Mouse (Mus musculus): ENCODE results near the gene Adamtsl4.
"Not testable (repeated sequence)": the region's sequence is repeated elsewhere in the genome, so short reads cannot be mapped to it uniquely, and the experiment has no call there.

Gene Adamtsl4

DNA sequence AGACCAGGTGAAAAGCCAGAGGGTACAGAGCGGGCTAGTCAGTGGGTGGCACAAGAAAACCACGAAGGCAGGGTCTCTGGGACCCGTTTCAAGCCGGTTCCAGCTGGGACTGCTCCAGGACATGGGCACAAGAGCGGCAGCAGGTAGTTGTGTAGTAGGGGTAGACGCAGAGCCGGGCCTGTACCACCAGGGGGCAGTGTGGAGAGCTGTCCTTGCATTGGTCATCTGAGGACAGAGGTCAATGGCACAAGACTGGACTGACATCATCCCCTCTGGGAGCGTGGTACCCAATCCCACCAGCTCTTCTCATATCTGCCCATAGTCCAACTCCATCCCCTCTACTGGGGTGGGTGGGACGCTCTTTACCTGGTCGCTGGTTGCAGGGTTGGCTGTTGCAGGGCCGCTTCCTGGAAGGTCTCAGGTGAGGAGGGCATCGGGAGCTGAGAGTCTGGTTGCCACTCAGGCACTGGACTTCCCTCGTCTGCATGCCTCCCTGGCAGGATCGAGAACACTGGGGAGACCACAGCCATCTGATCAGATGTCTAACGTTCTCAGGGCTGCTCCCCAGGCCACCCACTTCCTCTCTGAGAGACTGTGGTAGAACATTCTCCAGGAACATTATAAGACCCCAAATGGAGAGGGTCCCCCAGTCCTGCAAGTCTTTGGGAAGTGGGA, 10.8 kb downstream of the Adamtsl4 start:
- no peak for DNase-seq (ENCODE audit: low read depth, low spot score)

DNA sequence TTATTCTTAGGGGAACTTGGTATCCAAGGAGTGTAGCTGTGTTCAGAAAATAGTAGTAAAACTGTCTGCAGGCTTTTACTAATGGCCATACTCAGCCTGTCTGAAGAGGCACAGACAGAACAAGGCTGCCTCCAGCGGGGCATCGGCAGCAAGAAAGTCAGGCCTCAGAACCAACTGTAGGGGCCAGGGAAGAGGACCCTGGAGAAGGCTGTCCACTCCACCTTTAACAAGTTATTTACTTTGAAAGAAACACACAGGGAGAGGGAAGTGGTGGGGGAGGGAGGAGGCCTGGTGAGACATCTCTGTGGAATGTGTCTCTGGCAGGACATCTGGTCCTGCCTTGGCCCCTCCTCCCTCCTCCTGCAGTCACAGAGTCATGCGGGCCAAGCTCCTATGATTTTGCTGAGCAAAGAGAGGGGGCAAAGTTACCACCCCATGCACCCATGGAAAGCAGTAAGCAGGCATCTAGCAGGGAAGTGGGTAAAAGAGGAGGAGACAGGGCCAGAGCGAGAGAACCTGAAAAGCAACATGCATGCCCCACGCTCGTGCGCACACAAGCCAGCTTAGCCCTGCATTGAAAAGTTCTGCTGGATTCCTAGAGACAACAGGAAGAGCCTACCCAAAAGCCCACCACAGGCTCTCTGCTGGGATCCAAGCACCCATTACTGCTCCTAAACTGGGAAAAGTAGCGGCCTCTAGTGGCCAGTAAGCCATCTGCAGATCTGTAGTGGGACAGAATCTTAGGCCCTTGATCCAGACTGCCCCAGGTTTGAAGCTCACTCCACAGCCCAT, 12.2 kb downstream of the Adamtsl4 start:
- DNase-seq (ENCODE audit: low read depth, low spot score): no peak

DNA sequence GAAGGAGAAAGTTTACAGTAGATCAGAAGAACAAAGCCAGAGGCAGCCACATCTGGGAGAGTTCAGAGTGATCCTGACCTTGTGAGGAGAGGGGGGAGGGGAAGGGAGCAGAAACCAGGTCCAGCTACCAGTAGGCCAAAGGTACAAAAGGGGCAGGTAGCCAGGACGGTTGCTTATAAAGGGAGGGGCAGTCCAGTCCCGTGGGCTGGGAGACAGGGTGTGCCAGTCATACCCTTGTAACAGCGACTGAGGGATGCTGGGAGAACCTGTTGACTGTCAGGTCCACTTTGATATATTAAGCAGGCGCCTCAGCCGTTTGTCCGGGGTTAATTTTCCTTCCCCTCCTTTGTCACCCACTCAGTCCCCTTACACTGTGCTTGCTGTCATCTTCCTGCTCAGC, 12.9 kb downstream of the Adamtsl4 start:
- DNase-seq (ENCODE audit: low read depth, low spot score): no peak

DNA sequence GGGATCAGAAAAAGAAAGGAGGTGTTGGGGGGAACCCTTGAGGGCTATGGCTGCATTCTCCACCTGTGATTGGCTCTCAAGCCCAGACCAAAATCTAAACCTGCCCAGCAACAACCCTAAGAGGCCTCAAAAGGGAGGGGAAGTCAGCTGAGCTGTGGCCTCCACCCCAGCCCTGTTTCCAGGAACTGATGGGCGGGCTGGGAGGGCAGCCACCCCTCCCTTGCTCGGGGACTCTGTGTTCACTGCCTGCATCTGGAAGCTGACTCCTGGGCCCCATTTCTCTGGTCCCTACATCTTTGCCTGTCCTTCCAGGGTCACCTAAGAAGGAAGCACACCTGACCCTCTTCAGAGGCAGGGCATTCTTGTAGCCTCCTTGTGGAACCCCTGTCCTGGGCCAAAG, 13.5 kb downstream of the Adamtsl4 start:
- no peak for DNase-seq (ENCODE audit: low read depth, low spot score)

DNA sequence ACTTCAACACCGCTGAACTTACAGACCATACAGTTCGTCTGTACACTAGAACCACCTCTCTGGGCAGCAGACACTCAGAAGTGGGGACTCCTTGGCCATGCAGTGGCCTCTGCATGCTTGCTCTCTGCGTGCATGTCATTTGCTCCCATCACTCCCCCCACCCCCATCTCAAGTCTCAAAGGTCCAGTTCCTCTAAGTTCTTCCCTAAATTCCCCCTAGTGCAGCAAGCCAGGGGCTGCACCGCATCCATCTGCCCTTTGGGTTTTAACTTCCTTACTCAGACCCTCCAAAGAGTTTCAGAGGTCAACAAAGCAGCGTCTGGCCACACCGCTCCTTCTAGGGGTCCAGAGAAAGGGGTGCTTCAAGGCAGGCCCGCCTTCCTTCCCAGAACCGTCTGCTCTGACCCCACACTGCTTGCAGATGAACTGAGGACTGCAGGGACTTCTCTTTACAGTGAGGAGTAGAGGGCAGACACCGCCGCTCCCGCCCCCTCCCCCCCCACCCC, 14.0 kb downstream of the Adamtsl4 start:
- no peak for DNase-seq (ENCODE audit: low read depth, low spot score)

DNA sequence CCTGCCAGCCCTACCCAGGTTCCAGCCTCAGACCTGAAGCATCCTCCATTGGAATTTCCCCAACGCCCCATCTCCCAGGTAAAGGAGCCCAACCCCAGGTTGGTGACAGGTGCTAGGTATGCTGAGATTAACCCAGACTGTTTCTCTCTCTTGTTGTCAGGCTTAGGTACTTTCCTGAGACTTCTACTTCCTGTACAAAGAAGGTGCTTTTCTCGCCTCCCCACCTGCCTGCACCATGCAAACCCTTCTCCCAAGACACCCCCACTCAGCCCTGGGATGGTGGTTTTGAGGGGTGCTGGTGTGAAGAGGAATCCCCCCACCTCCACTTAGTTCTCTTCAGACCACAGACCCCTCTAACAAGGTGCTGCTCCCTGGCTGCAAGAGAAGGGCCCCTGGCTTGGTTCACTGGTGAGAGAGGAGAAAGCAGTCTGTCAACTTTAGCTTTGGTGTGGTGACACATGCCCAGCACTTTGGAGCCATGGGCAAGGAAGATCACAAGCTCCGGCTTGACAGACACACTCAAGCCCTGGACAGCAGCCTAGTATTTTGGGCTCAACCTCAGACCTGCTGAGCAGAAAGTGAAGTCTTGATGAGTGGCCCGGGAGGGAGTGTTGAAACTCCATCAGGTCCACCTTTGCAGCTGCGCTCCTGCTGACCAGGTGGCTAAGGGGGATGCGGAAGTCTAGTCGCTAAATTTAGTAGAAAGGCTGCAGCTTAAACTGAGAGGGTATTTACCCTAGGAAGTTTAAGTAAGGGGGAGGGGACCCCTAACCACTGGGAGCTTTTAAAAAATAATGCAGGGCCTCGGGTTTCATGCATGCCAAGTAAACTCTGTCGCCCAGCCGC, 14.6 kb downstream of the Adamtsl4 start:
- DNase-seq (ENCODE audit: low read depth, low spot score): no peak

DNA sequence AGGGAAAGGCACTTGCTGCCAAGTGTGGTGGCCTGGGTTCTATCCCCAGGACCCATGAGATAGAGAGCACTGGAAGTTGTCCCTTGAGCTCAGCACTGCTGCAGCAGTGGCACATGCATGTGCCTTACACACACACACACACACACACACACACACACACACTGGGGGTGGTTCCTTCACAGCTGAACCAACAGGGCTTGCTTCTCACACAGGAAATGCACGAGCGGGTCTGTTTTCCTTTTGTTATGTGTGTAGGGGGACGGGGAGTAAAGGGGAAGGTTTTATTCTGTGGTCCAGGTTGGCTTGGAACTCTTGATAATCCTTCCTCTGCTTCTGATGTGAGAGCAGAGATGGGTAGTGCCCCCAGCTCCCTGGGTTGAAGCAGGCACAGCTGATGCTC, 15.3 kb downstream of the Adamtsl4 start:
- no peak for DNase-seq (ENCODE audit: low read depth, low spot score)

DNA sequence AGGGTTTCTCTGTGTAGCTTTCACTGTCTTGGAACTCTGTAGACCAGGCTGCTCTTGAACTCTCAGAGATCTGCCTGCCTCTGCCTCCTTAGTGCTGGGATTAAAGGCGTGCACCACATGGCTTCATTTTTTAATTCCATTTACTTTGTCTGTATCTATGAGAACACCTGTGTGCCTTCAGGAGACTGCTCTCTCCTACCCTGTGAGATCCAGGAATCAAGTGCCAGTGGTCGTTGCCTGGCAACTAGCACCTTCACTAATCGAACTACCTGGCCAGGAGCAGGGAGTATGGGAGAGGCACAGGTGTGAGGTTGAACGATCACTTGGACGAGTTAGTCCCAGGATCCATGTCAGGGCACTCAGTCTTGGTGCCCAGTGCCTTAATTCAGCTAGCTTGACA, 16.5 kb downstream of the Adamtsl4 start:
- DNase-seq (ENCODE audit: low read depth, low spot score): no peak

DNA sequence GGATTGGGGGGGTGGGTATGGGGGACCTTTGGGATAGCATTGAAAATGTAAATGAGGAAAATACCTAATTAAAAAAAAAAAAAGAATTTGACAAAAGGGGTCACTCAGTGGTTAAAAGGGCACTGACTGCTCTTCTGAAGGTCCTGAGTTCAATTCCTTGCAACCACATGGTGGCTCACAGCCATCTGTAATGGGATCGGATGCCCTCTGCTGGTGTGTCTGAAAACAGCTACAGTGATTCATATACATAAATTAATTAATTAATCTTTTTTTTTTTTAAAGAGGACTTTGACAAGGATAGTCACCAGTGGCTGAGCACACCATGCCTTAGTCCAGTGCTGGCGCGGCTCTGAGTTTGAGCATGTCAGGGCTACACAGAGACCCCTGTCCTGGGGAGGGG, 17.3 kb downstream of the Adamtsl4 start:
- DNase-seq (ENCODE audit: low read depth, low spot score): not testable (repeated sequence)

DNA sequence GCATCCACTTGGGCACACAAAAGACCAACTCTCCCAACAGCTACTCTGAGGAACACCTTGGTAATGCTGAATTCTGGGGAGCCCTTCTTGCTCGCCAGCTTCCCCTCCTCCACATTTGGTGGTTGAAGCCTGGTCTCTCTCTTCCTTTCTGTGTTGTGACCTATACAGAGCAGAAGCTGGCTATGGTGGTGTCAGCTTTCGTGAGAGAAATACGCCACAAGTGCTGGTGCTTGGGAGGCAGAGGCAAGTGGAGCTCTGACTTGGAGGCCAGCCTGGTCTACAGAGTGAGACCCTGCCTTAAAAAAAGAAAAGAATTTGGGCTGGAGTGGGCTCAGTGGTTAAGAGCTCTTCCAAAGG, 18.4 kb downstream of the Adamtsl4 start:
- DNase-seq (ENCODE audit: low read depth, low spot score): no peak

DNA sequence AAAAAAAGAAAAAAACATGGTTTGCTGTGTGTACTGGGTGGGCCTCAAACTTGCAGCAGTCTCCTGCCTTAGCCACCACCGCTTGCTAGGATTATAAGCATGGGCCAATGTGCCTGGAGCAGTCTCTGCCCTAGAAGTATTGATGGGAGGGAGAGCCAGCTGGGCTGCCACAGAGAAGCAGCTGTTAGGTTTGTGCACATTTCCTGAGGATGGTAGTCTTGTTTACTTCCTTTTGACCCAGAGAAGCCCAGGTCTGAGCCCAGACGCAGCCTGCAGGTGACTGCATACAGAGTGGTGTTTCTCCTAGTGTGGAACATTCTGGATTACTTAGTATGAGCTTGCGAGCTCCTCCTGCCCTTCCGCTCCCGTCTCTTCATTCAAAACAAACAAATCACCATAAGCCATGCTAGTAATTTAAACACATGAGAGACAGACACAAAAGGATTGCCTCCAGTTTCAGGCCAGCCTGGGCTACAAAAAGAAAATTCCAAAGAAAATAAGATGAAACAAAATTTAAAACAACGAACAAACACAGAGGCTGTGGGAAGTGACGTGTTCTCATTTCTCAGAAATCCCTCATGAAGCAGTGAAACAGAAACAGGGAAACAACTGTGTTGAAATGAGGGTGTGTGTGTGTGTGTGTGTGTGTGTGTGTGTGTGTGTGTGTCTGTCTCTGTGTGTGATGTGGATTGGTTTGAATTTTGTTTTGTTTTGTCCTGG, 19.0 kb downstream of the Adamtsl4 start:
- no peak for DNase-seq (ENCODE audit: low read depth, low spot score)

DNA sequence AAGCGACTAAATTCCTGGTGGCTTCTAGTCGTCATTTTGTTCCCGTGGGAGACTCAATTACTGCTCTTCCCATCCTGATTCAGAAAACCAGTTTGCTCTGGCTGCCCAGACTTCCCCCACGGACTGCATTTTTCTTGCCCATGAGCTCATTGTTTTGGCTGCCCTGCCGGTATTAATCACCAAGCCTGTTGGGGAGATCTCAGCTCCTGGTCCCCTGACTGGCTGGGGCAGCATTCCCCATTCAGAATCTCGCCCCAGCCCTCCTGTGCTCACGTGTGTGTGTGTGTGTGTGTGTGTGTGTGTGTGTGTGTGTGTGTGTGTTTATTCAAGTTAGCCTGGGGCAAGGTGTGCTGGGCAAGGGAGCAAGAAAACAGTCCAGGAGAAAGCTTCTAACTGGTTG, 19.7 kb downstream of the Adamtsl4 start:
- no peak for DNase-seq (ENCODE audit: low read depth, low spot score)

DNA sequence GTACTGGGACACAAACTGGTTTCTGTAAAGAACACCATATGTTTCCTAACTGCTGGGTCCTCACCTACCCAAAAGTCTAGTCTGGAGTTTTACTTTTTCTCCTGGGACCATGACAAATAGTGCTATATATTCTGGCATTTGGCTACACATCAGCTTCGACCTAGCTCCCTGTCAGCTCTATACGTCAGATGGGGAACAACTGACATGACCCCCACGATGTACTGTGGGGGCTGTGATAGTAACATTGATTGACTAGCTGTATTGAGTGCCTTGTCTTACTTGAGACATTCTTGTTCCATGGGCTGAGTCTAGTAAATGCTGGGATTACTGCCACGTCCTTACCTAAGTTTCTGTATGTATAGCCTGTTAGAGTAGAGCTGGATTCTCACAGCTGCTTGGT, 20.2 kb downstream of the Adamtsl4 start:
- no peak for DNase-seq (ENCODE audit: low read depth, low spot score)

DNA sequence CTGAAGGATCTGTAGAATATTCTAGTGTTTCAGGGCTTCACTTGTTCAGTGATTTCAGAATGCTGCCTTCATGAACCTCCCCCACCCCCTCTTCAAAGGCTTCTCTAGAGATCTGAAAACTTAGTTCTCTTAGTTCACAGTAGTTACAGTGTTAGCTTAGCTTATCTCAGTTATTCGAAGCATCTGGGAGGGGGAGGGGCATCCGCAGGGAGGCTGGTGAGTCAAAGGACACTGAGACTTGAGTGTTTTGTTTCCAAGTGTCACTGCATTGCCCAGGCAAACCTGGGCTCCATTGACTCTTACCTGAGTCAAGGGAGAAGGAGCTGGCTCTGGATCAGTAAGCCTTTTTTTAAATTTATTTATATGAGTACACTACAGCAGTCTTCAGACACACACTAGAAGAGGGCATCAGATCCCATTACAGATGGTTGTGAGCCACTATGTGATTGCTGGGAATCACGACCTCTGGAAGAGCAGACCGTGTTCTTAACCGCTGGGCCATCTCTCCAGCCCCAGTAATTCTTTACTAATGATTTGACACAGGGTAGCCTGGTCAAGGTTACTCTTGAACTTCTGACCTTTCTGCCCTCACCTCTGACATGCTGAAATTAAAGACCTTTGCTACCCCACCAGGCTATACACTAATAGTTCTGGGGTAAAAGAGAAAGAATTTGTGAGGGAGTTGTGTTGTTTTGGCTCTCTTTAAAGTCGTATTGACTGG, 21.4 kb downstream of the Adamtsl4 start:
- no peak for DNase-seq (ENCODE audit: low read depth, low spot score)

DNA sequence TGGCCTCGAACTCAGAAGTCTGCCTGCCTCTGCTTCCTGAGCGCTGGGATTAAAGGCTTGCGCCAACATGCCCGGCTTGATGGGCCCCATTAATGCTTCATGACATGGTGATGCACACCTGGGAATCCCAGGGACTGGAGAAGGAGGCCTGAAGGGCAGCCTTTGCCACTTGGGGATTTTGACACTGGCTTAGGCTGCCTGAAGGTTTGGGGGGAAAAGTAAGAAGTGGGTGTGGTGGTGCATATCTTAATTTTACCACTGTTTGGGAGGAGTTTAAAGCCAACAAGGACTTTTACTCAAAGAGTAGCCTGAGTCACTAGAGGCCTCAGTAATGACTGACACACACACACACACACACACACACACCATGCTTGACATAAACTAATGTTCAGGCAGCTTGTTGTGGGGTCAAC, 22.8 kb downstream of the Adamtsl4 start:
- no peak for DNase-seq (ENCODE audit: low read depth, low spot score)

DNA sequence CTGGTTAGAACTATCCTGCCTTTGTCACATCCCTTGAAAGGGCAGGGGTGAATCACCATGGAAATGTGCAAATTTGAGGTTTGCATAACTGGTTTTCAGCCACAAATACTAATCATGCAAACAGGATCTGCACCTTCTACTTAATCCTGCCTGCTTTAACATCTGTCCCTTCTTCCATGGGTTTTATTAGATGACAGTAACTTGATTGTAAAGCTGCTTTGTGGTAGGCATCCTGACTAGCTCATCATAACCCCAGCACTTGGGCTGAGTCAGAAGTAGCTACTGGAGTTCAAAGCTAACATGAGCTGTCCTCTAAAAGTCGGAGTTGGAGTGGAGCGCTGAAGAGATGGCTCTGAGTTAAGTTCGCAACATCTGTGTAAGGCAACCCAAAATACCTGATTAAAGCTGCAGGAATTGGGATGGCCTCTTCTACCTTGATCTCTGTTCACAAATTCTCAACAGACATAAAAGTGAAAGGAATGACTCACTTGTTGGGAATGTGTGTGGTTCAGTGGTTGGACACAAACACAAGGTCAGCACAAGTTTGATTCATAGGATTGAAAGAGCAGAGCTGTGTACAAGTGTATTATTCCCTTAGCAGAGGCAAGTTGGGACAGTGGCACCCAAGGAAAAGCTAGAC, 23.6 kb downstream of the Adamtsl4 start:
- DNase-seq (ENCODE audit: low read depth, low spot score): no peak

DNA sequence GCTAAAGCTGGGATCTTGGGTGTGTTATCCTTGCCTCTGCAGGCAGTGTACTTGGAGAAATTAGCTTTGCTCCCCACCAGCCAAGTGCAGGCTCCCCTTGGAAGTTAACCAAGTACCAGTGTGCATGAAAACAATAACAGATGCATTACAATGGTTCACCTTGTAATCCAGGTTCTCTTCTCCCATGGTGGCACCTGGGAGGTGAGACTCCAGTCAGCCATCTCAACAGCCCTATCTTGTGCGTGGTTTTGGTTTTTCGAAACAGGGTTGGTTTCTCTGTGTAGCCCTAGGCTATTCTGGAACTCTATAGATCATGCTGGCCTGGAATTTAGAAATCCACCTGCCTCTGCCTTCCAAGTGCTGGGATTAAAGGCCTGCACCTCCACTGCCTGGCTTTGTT, 24.2 kb downstream of the Adamtsl4 start:
- no peak for DNase-seq (ENCODE audit: low read depth, low spot score)

DNA sequence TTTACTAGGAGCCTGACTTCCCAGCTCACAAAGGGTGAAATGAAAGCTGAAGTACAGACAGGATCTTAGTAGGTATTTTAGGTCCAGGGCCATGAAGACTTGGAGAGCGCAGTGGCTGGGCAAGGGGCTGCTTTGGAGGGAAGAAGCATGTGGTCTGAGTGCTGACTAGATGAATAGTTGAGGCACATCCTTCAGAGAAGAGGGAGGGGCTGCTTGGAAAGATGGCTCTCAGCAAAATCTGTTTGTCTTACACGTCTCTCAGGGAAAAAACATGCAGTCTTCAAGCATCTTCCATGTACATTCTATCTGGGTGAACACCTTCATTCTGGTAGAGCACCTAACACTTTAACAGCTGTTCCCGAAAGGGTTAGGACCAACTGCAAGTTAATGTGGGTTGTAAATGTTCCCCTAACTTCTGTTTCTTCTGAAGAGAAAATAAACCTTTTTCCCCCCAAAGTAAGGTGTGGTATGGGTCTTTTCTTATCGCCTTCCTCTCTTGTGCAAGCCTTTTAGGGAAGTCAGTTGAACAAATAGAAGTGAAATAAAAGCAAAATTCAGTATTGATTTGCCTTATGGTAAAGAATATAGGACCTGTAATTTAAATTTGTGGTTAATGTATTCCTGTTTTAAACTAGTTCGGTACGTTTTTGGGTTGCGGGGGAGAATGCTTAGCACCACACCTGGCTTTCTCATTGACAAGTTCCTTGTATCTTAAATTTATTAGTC, 24.8 kb downstream of the Adamtsl4 start:
- DNase-seq (ENCODE audit: low read depth, low spot score): no peak

DNA sequence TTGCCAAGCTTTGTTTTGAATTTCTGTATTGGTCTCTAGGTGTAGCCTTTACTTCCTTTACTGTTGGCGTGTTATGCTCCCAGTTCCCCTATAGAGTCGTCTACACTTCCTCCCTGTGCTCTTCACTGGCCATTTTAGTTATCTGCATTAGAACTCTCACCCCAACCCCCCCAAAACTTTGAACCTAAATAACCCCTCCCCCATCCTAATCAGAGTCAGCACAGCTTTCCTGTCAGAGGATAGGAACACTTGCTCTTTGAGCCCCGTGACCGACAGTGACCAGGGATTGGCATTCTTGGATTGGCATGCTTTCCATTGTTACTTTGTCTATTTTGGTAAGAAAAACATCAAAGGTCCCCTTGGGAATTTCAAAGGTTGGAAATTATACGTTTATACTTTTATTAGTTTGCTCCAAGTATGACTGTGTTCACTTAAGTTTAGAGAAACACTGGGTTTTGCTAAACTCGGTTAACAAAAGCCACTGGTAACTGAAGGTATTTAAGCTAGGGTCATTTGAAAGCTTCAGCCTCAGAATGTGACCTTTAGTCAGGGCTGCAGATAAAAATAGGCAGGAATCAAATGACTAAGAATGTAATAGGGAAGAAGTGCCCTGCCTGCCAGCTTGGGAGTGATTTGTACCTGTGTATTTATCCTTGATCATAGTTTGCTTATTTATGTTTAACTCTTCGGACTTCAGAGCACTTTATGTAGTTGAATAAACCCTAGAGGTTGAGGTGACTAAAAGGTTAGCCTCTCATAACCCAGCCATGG, 25.6 kb downstream of the Adamtsl4 start:
- no peak for DNase-seq (ENCODE audit: low read depth, low spot score)
